Mouse (Mus musculus) ES-E14 (cell line): ENCODE measurements around the gene Ssbp2. TPM values are rescaled to one million over a fixed set of nuclear protein-coding genes. Genes with fewer than 3 reads are reported as not detected.

Experiments
- DNase-seq: peaks from one replicate; pipeline ENCODE4 v3.0.0-alpha.2; 2013; ENCODE audit warnings: low read depth, low spot score
- H3K27ac ChIP-seq: 2 replicates; pipeline ENCODE4 v1.5.1; 2012; ENCODE audit warnings: low read depth, mild to moderate bottlenecking, low read length, moderate library complexity, mixed read lengths; ENCODE audit not compliant: poor library complexity, insufficient read depth, severe bottlenecking
- H3K36me3 ChIP-seq: 2 replicates; pipeline ENCODE4 v1.6.1; 2012; ENCODE audit warnings: mild to moderate bottlenecking, low read length, moderate library complexity, mixed read lengths; ENCODE audit not compliant: control insufficient read depth, poor library complexity, insufficient read depth, severe bottlenecking
- H3K4me1 ChIP-seq, 2 experiments: fragments of 150-350 bp in 1 of 2; sonication (generic) in 1 of 2; 2 replicates each; pipeline ENCODE4 v1.6.1; 2012; ENCODE audit warnings: low read length in 2 of 2, mild to moderate bottlenecking in 1 of 2, mixed read lengths in 1 of 2; ENCODE audit not compliant: control insufficient read depth in 2 of 2, insufficient read depth in 2 of 2, poor library complexity in 1 of 2
- H3K4me3 ChIP-seq, 2 experiments: fragments of 150-350 bp in 1 of 2; sonication (generic) in 1 of 2; 2 replicates each; pipeline ENCODE4 v1.5.1; 2012; ENCODE audit warnings: low read length in 2 of 2, low read depth in 1 of 2, mild to moderate bottlenecking in 1 of 2, mixed read lengths in 1 of 2; ENCODE audit not compliant: insufficient read depth in 1 of 2, poor library complexity in 1 of 2, severe bottlenecking in 1 of 2
- H3K9ac ChIP-seq: 2 replicates; pipeline ENCODE4 v1.6.1; 2012; ENCODE audit warnings: low read depth, mild to moderate bottlenecking, low read length, mixed read lengths; ENCODE audit not compliant: poor library complexity, insufficient read depth, severe bottlenecking
- H3K9me3 ChIP-seq: fragments of 150-350 bp; sonication (generic); 2 replicates; pipeline ENCODE4 v1.6.1; 2012; ENCODE audit warnings: low read depth, mild to moderate bottlenecking, low read length; ENCODE audit not compliant: control insufficient read depth, insufficient read depth
- CHD2 ChIP-seq: IDR thresholded peaks from 2 replicates; pipeline ENCODE4 v1.6.1; 2014; ENCODE audit warnings: mild to moderate bottlenecking, low read depth, low read length, inconsistent platforms
- HCFC1 ChIP-seq: IDR thresholded peaks from 2 replicates; pipeline ENCODE4 v1.6.1; 2012; ENCODE audit warnings: low read length, inconsistent platforms, borderline replicate concordance; ENCODE audit not compliant: insufficient read depth
- MAFK ChIP-seq: IDR thresholded peaks from 2 replicates; pipeline ENCODE4 v1.6.1; 2014; ENCODE audit warnings: mild to moderate bottlenecking, low read depth, low read length, inconsistent platforms; ENCODE audit not compliant: insufficient read depth
- ZC3H11A ChIP-seq: IDR thresholded peaks from 2 replicates; pipeline ENCODE4 v1.6.1; 2012; ENCODE audit warnings: low read depth, mild to moderate bottlenecking, inconsistent platforms, low read length, borderline replicate concordance
- ZNF384 ChIP-seq: IDR thresholded peaks from 2 replicates; pipeline ENCODE4 v1.6.1; 2012; ENCODE audit warnings: low read depth, low read length, inconsistent platforms
- in situ Hi-C, 2 experiments: fragments of 600-800 bp; cut with MboI; formaldehyde crosslinking; loops; one replicate each; pipeline ENCODE4 v1.15.1; 2025; ENCODE audit warnings: low sequenced_read_pairs in 2 of 2, inconsistent platforms in 1 of 2; ENCODE audit not compliant: unreplicated experiment in 2 of 2
- total RNA-seq: library from RNA; depleted of rRNA; stranded (reverse); fragments of 300-350 nt; gene quantifications from 2 replicates; pipeline ENCODE4 v1.2.3, GENCODE M21; 2012

Ssbp2 gene
- total RNA-seq, 1 experiment = 7.2 TPM

GRCm38 (mm10) chr13:91459489-91459888 lies 594 bp upstream of the Ssbp2 start:
- TF ChIP-seq HCFC1 = no peak
- TF ChIP-seq MAFK = no peak
- TF ChIP-seq ZNF384 = no peak
- no peak for TF ChIP-seq ZC3H11A
- no peak for TF ChIP-seq CHD2
- in situ Hi-C loops = no loop called here
- H3K9me3 ChIP-seq = no peaks in the 10 kb centered on the region
- H3K9ac ChIP-seq = no peak overlapping the region
- no peaks in the 10 kb centered on the region for H3K36me3 ChIP-seq
- no peak overlapping the region for H3K4me3 ChIP-seq
- no peak for DNase-seq
- H3K4me1 ChIP-seq = peaks cover 0 to 3% of the 10 kb centered on the region in 2 experiments; a peak in 2 of 4 replicates
- H3K27ac ChIP-seq = no peak overlapping the region

- peak overlapping the region; percentile 67 for H3K27ac ChIP-seq
Observed at GRCm38 (mm10) chr13:91460621-91461284, 670 bp downstream of the Ssbp2 start.

GRCm38 (mm10) chr13:91461299-91461698 lies 1.2 kb downstream of the Ssbp2 start:
- no peak overlapping the region for H3K27ac ChIP-seq
- H3K4me3 ChIP-seq = peak overlapping the region; percentile 58 to 73
- H3K9me3 ChIP-seq = no peaks in the 10 kb centered on the region
- H3K9ac ChIP-seq = peak overlapping the region; percentile 32
- H3K36me3 ChIP-seq = no peaks in the 10 kb centered on the region
- no peak for DNase-seq
- H3K4me1 ChIP-seq = peaks cover 0 to 4% of the 10 kb centered on the region in 2 experiments; a peak in 2 of 4 replicates
- in situ Hi-C loops = loop anchor here in 1 of 2 experiments (5.0 kb wide), 1 partner anchor 89 kb away; no protein-coding TSS in a partner anchor
- TF ChIP-seq ZNF384 = no peak
- no peak for TF ChIP-seq MAFK
- TF ChIP-seq HCFC1 = no peak
- TF ChIP-seq CHD2 = no peak
- TF ChIP-seq ZC3H11A = no peak

More at GRCm38 (mm10) chr13:91460621-91461284, 670 bp downstream of the Ssbp2 start:
- H3K9ac ChIP-seq = peak overlapping the region; percentile 80
- H3K4me3 ChIP-seq = peak overlapping the region; percentile 72 to 73
- in situ Hi-C loops = loop anchor here in 1 of 2 experiments (5.0 kb wide), 1 partner anchor 88 kb away; no protein-coding TSS in a partner anchor
- peaks cover 0 to 4% of the 10 kb centered on the region in 2 experiments; a peak in 2 of 4 replicates for H3K4me1 ChIP-seq
- H3K9me3 ChIP-seq = no peaks in the 10 kb centered on the region
- no peaks in the 10 kb centered on the region for H3K36me3 ChIP-seq
- peak; percentile 92 for DNase-seq
- no peak for TF ChIP-seq CHD2
- no peak for TF ChIP-seq ZNF384
- no peak for TF ChIP-seq MAFK
- TF ChIP-seq ZC3H11A = no peak
- no peak for TF ChIP-seq HCFC1

- in situ Hi-C loops = loop anchor here in 1 of 2 experiments (5.0 kb wide), 1 partner anchor 90 kb away; no protein-coding TSS in a partner anchor
- no peak overlapping the region for H3K27ac ChIP-seq
- H3K36me3 ChIP-seq = no peaks in the 10 kb centered on the region
- no peak for DNase-seq
- H3K9me3 ChIP-seq = no peaks in the 10 kb centered on the region
- TF ChIP-seq MAFK = no peak
- TF ChIP-seq ZNF384 = no peak
- no peak for TF ChIP-seq HCFC1
- no peak for TF ChIP-seq ZC3H11A
- no peak for TF ChIP-seq CHD2
- H3K4me3 ChIP-seq = peak overlapping the region; percentile 73 to 77
- H3K4me1 ChIP-seq = peaks cover 0 to 4% of the 10 kb centered on the region in 2 experiments; a peak in 2 of 4 replicates
- peak overlapping the region; percentile 60 for H3K9ac ChIP-seq
Observed at GRCm38 (mm10) chr13:91461711-91462351, 1.7 kb downstream of the Ssbp2 start.
